Mouse (Mus musculus): Measurements from ENCODE around the gene Arhgap11a.

DNA sequence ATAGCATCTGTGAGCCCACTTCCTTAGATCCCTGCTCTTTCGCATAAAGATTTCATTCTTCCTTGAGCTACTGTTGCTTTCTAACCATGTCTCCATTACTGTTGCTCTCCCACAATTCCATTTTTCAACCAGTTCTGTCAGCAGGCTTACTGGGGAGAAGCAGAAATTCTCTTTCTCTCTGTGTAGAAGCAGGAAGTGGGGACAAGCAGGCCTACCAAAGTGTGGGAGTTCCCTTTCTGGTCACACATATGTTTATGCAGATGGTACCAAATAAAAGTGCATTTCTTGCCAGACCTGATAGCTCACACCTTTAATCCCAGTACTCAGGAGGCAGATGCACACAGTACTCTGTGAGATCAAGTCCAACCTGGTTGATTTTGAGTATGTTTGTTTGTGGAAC is 21.7 kb upstream of the Arhgap11a start:
- TF ChIP-seq CTCF (IDR thresholded peaks at IDR 0.05; ENCODE audit: insufficient read depth, low read depth, low read length), result no peak
- no peak for TF ChIP-seq POLR2A (IDR thresholded peaks at IDR 0.05; ENCODE audit: insufficient read depth, low read depth, low read length)
